In genomic region chr6:77098540-77098939, GRCm38 (mm10) we compare ENCODE assay signal across 35 mouse cellular contexts.
"Had no signal": no experiment of that assay in that cellular context is flagged by ENCODE, and none has a peak within 500 bp of the region (broad histone marks: within the 10 kb centered on the region; RNA-seq: fewer than 3 reads in every experiment).

No protein-coding gene starts in this region.

- DNase-seq: heart, postnatal 10 days; heart, postnatal 14 days; heart, postnatal 36 days; heart, postnatal 4 days; kidney, adult 11 months; kidney, adult 18-20 months; kidney, adult 2 months; kidney, adult 8-10 months; kidney, adult 9 months; kidney, postnatal 10 days; kidney, postnatal 14 days; kidney, postnatal 25 days; kidney, postnatal 36 days; kidney, postnatal 4 days; layer of hippocampus, adult 9-11 months; layer of hippocampus, postnatal 36 days had no signal

- H3K9ac ChIP-seq: heart, embryonic 12.5 days; heart, embryonic 13.5 days; heart, embryonic 15.5 days; hindbrain, embryonic 12.5 days; hindbrain, embryonic 13.5 days; hindbrain, embryonic 14.5 days; hindbrain, embryonic 15.5 days; intestine, embryonic 15.5 days; kidney, embryonic 15.5 days had no signal

- H3K27ac ChIP-seq: heart, embryonic 10.5 days; heart, embryonic 13.5 days; heart, embryonic 15.5 days; hindbrain, embryonic 10.5 days; hindbrain, embryonic 12.5 days; hindbrain, embryonic 13.5 days; hindbrain, embryonic 14.5 days; hindbrain, embryonic 15.5 days; hindbrain, postnatal 0 days; intestine, embryonic 15.5 days; kidney, embryonic 15.5 days; kidney, postnatal 0 days; layer of hippocampus, adult 2 months had no signal

- H3K4me1 ChIP-seq: heart, embryonic 10.5 days; heart, embryonic 12.5 days; heart, embryonic 13.5 days; heart, embryonic 15.5 days; hindbrain, embryonic 15.5 days; intestine, embryonic 15.5 days; kidney, embryonic 15.5 days had no signal

- H3K27me3 ChIP-seq: heart, embryonic 12.5 days; heart, embryonic 13.5 days; heart, embryonic 15.5 days; hindbrain, embryonic 12.5 days; hindbrain, embryonic 13.5 days; hindbrain, embryonic 15.5 days; intestine, embryonic 15.5 days; kidney, embryonic 15.5 days had no signal

- ATAC-seq: hindbrain, embryonic 16.5 days; hindbrain, postnatal 0 days; inflammation-experienced regulatory T-cells, adult 6 months; intestine, embryonic 15.5 days; intestine, embryonic 16.5 days; intestine, postnatal 0 days had no signal

- H3K9me3 ChIP-seq: heart, embryonic 10.5 days; heart, embryonic 12.5 days; heart, embryonic 13.5 days; heart, embryonic 15.5 days; hindbrain, embryonic 10.5 days; hindbrain, embryonic 12.5 days; hindbrain, embryonic 13.5 days; hindbrain, embryonic 15.5 days; intestine, embryonic 15.5 days; kidney, embryonic 15.5 days had no signal

- H3K4me2 ChIP-seq: heart, embryonic 11.5 days; heart, embryonic 12.5 days; heart, embryonic 13.5 days; heart, embryonic 15.5 days; hindbrain, embryonic 12.5 days; hindbrain, embryonic 13.5 days; hindbrain, embryonic 14.5 days; hindbrain, embryonic 15.5 days; intestine, embryonic 15.5 days; kidney, embryonic 15.5 days had no signal

- H3K4me3 ChIP-seq: heart, embryonic 10.5 days; heart, embryonic 12.5 days; heart, embryonic 13.5 days; heart, embryonic 15.5 days; hindbrain, embryonic 10.5 days; hindbrain, embryonic 12.5 days; hindbrain, embryonic 13.5 days; hindbrain, embryonic 15.5 days; intestine, embryonic 15.5 days; kidney, embryonic 15.5 days; layer of hippocampus, adult 2 months had no signal

- H3K36me3 ChIP-seq: heart, embryonic 10.5 days; heart, embryonic 12.5 days; heart, embryonic 13.5 days; heart, embryonic 15.5 days; hindbrain, embryonic 10.5 days; hindbrain, embryonic 12.5 days; hindbrain, embryonic 13.5 days; hindbrain, embryonic 15.5 days; intestine, embryonic 15.5 days; kidney, embryonic 15.5 days had no signal
